Mouse (Mus musculus): ENCODE results near the gene Arl15.
A peak's percentile ranks its signal among the peaks of the same experiment; 100 is the strongest.

The Arl15 gene

GRCm38 (mm10) chr13:113986864-113987562 lies 192.7 kb downstream of the Arl15 start:
- no peak for DNase-seq (ENCODE audit: low read depth)

GRCm38 (mm10) chr13:113990247-113990646 lies 195.9 kb downstream of the Arl15 start:
- DNase-seq (ENCODE audit: low read depth): no peak

- DNase-seq (ENCODE audit: low read depth): no peak
These were observed 196.4 kb downstream of the Arl15 start for GRCm38 (mm10) chr13:113990701-113991100.

- no peak for DNase-seq (ENCODE audit: low read depth)
These were observed 198.8 kb downstream of the Arl15 start for GRCm38 (mm10) chr13:113993066-113993465.

- no peak for DNase-seq (ENCODE audit: low read depth)
These were observed 200.3 kb downstream of the Arl15 start for GRCm38 (mm10) chr13:113994586-113994985.

- DNase-seq (ENCODE audit: low read depth): no peak
These were observed 201.4 kb downstream of the Arl15 start for GRCm38 (mm10) chr13:113995490-113996236.

GRCm38 (mm10) chr13:113998811-113999210 lies 204.5 kb downstream of the Arl15 start:
- DNase-seq (ENCODE audit: low read depth): no peak

- DNase-seq (ENCODE audit: low read depth): no peak
These were observed 209.2 kb downstream of the Arl15 start for GRCm38 (mm10) chr13:114003463-114003862.

GRCm38 (mm10) chr13:114004191-114004590 lies 209.9 kb downstream of the Arl15 start:
- DNase-seq (ENCODE audit: low read depth): no peak

- DNase-seq (ENCODE audit: low read depth): peak; percentile 38
These were observed 215.5 kb downstream of the Arl15 start for GRCm38 (mm10) chr13:114009786-114010185.

GRCm38 (mm10) chr13:114010521-114010920 lies 216.2 kb downstream of the Arl15 start:
- peak; percentile 82 for DNase-seq (ENCODE audit: low read depth)

GRCm38 (mm10) chr13:114011019-114011418 lies 216.7 kb downstream of the Arl15 start:
- DNase-seq (ENCODE audit: low read depth): peak; percentile 95

GRCm38 (mm10) chr13:114017928-114018327 lies 223.6 kb downstream of the Arl15 start:
- DNase-seq (ENCODE audit: low read depth): no peak

- peak; percentile 22 for DNase-seq (ENCODE audit: low read depth)
These were observed 229.2 kb downstream of the Arl15 start for GRCm38 (mm10) chr13:114023541-114023940.

- no peak for DNase-seq (ENCODE audit: low read depth)
These were observed 232.0 kb downstream of the Arl15 start for GRCm38 (mm10) chr13:114026306-114026705.

- no peak for DNase-seq (ENCODE audit: low read depth)
These were observed 232.4 kb downstream of the Arl15 start for GRCm38 (mm10) chr13:114026751-114027150.

GRCm38 (mm10) chr13:114048071-114048470 lies 253.8 kb downstream of the Arl15 start:
- DNase-seq (ENCODE audit: low read depth): no peak

- no peak for DNase-seq (ENCODE audit: low read depth)
These were observed 254.4 kb downstream of the Arl15 start for GRCm38 (mm10) chr13:114048688-114049087.

- DNase-seq (ENCODE audit: low read depth): no peak
These were observed 257.0 kb downstream of the Arl15 start for GRCm38 (mm10) chr13:114051151-114051850.

- no peak for DNase-seq (ENCODE audit: low read depth)
These were observed 258.3 kb downstream of the Arl15 start for GRCm38 (mm10) chr13:114052426-114053205.

GRCm38 (mm10) chr13:114053261-114053660 lies 259.0 kb downstream of the Arl15 start:
- no peak for DNase-seq (ENCODE audit: low read depth)

- DNase-seq (ENCODE audit: low read depth): no peak
These were observed 261.4 kb downstream of the Arl15 start for GRCm38 (mm10) chr13:114055686-114056085.

Data from fibroblast of lung, adult 2 months (primary cell).